Mouse (Mus musculus) frontal cortex, postnatal 36 days (tissue): ENCODE measurements around the gene Sars2.
A peak's percentile ranks its signal among the peaks of the same experiment; 100 is the strongest.
"Not testable (repeated sequence)": the region's sequence is repeated elsewhere in the genome, so short reads cannot be mapped to it uniquely, and the experiment has no call there.

Experiments used
- DNase-seq, 2 experiments: peaks; one replicate each; pipeline ENCODE4 v3.0.0; 2022; ENCODE audit warnings: low spot score in 2 of 2

Sars2 gene

GRCm38 (mm10) chr7:28741709-28742438, at the start of gene Sars2, which contains the start of gene Mrps12:
Sars2 (plus strand) TSS chr7:28741992.
Mrps12 (minus strand) TSS chr7:28741820.
- DNase-seq = peak; percentile 97 to 99

GRCm38 (mm10) chr7:28692545-28693320, 49.1 kb upstream of the Sars2 start, which contains the start of gene Fbxo27:
Fbxo27 (plus strand) TSS chr7:28692849.
- DNase-seq = peak; percentile 49 to 52

GRCm38 (mm10) chr7:28693321-28693966, 48.3 kb upstream of the Sars2 start:
- DNase-seq = peak; percentile 79 to 83

GRCm38 (mm10) chr7:28694423-28694822, 47.4 kb upstream of the Sars2 start:
- DNase-seq = no peak

- DNase-seq = no peak
Observed at GRCm38 (mm10) chr7:28694966-28695511, 46.8 kb upstream of the Sars2 start.

- no peak for DNase-seq
Observed at GRCm38 (mm10) chr7:28697277-28697676, 44.5 kb upstream of the Sars2 start.

GRCm38 (mm10) chr7:28700269-28700668, 41.5 kb upstream of the Sars2 start:
- no peak for DNase-seq

GRCm38 (mm10) chr7:28701306-28701705, 40.5 kb upstream of the Sars2 start:
- DNase-seq = not testable (repeated sequence)

GRCm38 (mm10) chr7:28702601-28703143, 39.1 kb upstream of the Sars2 start:
- DNase-seq = no peak

- DNase-seq = no peak
Observed at GRCm38 (mm10) chr7:28709454-28709853, 32.3 kb upstream of the Sars2 start.

- no peak for DNase-seq
Observed at GRCm38 (mm10) chr7:28710962-28711361, 30.8 kb upstream of the Sars2 start.

GRCm38 (mm10) chr7:28714667-28715066, 27.1 kb upstream of the Sars2 start:
- DNase-seq = peak; percentile 47 to 64

- DNase-seq = no peak
Observed at GRCm38 (mm10) chr7:28715598-28715997, 26.2 kb upstream of the Sars2 start.

- DNase-seq = no peak
Observed at GRCm38 (mm10) chr7:28716590-28717281, 25.1 kb upstream of the Sars2 start, which contains the start of gene Fbxo17. Fbxo17 (plus strand) TSS chr7:28716804.

GRCm38 (mm10) chr7:28717726-28718125, 24.1 kb upstream of the Sars2 start:
- no peak for DNase-seq

- no peak for DNase-seq
Observed at GRCm38 (mm10) chr7:28719159-28719558, 22.6 kb upstream of the Sars2 start.

GRCm38 (mm10) chr7:28719650-28720049, 22.1 kb upstream of the Sars2 start:
- DNase-seq = no peak

- DNase-seq = no peak
Observed at GRCm38 (mm10) chr7:28720753-28721537, 20.8 kb upstream of the Sars2 start.

- no peak for DNase-seq
Observed at GRCm38 (mm10) chr7:28722079-28722478, 19.7 kb upstream of the Sars2 start.

- DNase-seq = no peak
Observed at GRCm38 (mm10) chr7:28724613-28725012, 17.2 kb upstream of the Sars2 start.
